Mouse (Mus musculus): Measurements from ENCODE around the gene Ksr1.

DNA sequence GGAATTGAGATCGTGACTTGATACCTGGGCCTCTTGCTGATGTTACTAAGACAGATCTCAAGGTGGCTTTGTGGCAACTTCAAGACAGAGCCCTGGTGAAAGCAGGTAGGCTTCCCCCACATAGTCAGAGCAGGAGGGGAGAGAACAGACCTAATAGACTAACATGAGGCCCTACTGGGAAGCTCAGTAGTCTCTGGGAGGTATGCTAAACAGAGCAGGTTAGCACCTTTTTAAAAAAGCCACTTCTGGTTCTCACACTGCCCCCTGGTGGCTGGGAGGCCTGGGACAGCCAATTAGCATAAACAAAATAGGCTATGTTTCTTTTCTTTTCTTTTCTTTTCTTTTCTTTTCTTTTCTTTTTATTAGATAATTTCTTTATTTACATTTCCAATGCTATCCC lies 46.0 kb upstream of the Ksr1 start:
- no peak for TF ChIP-seq EP300 (IDR thresholded peaks at IDR 0.05; ENCODE audit: low read depth)
- peak; percentile 67 for TF ChIP-seq CTCF (IDR thresholded peaks at IDR 0.05; ENCODE audit: low read depth)

Data from liver, postnatal 0 days (tissue).